Comparison of ENCODE assay signal across 10 mouse cellular contexts in the genomic region with DNA sequence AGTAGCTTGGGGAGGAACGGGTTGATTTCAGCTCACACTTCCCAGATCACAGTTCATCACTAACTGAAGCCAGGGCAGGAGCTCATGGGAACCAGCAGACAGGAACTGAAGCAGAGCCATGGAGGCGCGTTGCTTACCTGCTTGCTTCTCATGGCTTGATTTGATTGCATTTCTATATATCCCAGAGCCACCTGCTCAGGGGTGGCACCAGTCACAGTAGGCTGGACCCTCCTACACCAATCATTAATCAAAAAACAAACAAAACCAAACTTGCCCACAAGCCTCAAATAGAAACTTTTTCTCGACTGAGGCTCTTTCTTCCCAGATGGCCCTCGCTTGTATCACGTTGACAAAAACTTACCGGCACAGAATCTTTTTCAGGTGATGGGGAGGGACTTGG.
"Had no signal": no experiment of that assay in that cellular context is flagged by ENCODE, and none has a peak within 500 bp of the region (broad histone marks: within the 10 kb centered on the region; RNA-seq: fewer than 3 reads in every experiment).

No protein-coding gene starts in this region.

- DNase-seq: kidney, adult 2 months; kidney, postnatal 14 days; kidney, postnatal 4 days; liver, postnatal 0 days; lung, postnatal 14 days; lung, postnatal 4 days; midbrain, embryonic 14.5 days; thymus, postnatal 36 days had no signal

- ATAC-seq: liver, postnatal 0 days had no signal

- H3K27ac ChIP-seq: liver, embryonic 14.5 days had no signal

- H3K9ac ChIP-seq: liver, embryonic 14.5 days; liver, postnatal 0 days had no signal

- H3K4me2 ChIP-seq: midbrain, embryonic 11.5 days had no signal
